Mouse (Mus musculus) CH12F3 (cell line): ENCODE results near the gene Olfr358.

Experiments used
- in situ Hi-C: fragments of 300-500 bp; cut with MboI; formaldehyde crosslinking; loops from 2 replicates; pipeline ENCODE4 v1.14.3; 2020; ENCODE audit warnings: low sequenced_read_pairs

The Olfr358 gene

GRCm38 (mm10) chr2:37009235-37009634 is at the start of gene Olfr358:
Gene Olfr358 (minus strand): TSS chr2:37009335.
- in situ Hi-C loops, result no loop called here

GRCm38 (mm10) chr2:36997030-36997429 is 12.1 kb downstream of the Olfr358 start:
- in situ Hi-C loops, result no loop called here

DNA sequence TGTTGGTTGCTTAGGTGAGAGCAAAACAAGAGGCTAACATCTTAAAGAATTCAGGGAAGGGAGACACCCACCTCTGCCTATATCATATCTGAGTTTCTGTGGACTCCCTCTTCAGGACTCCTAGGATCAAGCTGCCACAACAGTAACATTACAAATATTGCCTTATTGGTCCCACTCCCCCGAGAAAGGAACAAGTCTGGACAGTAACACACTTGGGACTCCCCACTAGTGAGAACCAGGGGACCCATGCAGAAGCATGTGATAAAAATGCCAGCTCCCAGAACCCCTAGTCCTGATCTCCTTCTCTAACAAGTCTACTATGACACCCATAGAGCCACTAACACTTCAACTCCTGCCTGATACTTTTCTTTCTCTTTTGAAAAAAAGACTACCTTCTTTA is 15.6 kb downstream of the Olfr358 start, which contains the start of gene Olfr357:
Gene Olfr357, plus strand, starts transcription at position 301 of the 400 bp plus-strand sequence.
- in situ Hi-C loops, result no loop called here
